Mouse (Mus musculus) C2C12 (cell line): ENCODE measurements around the gene Ndufs1. TPM values are rescaled to one million over a fixed set of nuclear protein-coding genes. Genes with fewer than 3 reads are reported as not detected.

Experiments
- H3K27me3 ChIP-seq: one replicate; pipeline ENCODE4 v1.6.1; 2011; ENCODE audit not compliant: control insufficient read depth, insufficient read depth, insufficient read length
- H3K36me3 ChIP-seq: one replicate; pipeline ENCODE4 v1.6.1; 2011; ENCODE audit not compliant: control insufficient read depth, insufficient read depth
- H3K4me3 ChIP-seq: one replicate; pipeline ENCODE4 v1.5.1; 2011; ENCODE audit warnings: mild to moderate bottlenecking, control low read depth; ENCODE audit not compliant: poor library complexity, insufficient read depth, severe bottlenecking
- H3K79me2 ChIP-seq: one replicate; pipeline ENCODE4 v1.6.1; 2011; ENCODE audit not compliant: control insufficient read depth, insufficient read depth
- H3K79me3 ChIP-seq: one replicate; pipeline ENCODE4 v1.6.1; 2011; ENCODE audit warnings: low read depth, control low read depth
- H3ac ChIP-seq: one replicate; pipeline ENCODE3; 2011; ENCODE audit warnings: low read depth; ENCODE audit not compliant: control insufficient read depth, insufficient read length
- CEBPB ChIP-seq: IDR thresholded peaks from one replicate; pipeline ENCODE4 v1.6.1; 2011; ENCODE audit warnings: low read depth, mild to moderate bottlenecking, control low read depth, moderate library complexity
- CTCF ChIP-seq: IDR thresholded peaks from one replicate; pipeline ENCODE4 v1.5.1; 2011; ENCODE audit not compliant: control insufficient read depth, insufficient read depth, insufficient read length
- FOSL1 ChIP-seq: IDR thresholded peaks from one replicate; pipeline ENCODE4 v1.8.0; 2011; ENCODE audit warnings: mild to moderate bottlenecking, low read length; ENCODE audit not compliant: poor library complexity, insufficient read depth, severe bottlenecking
- MAX ChIP-seq: IDR thresholded peaks from one replicate; pipeline ENCODE4 v1.6.1; 2011; ENCODE audit warnings: mild to moderate bottlenecking, control low read depth
- MYOD1 ChIP-seq: IDR thresholded peaks from one replicate; pipeline ENCODE4 v1.6.1; 2011; ENCODE audit warnings: low read depth; ENCODE audit not compliant: control insufficient read depth, insufficient read length
- MYOG ChIP-seq: IDR thresholded peaks from one replicate; pipeline ENCODE4 v1.6.1; 2011; ENCODE audit not compliant: control insufficient read depth, insufficient read length; ENCODE audit errors: extremely low read depth
- USF1 ChIP-seq: IDR thresholded peaks from one replicate; pipeline ENCODE4 v1.6.1; 2011; ENCODE audit warnings: low read depth, mild to moderate bottlenecking, control low read depth, moderate library complexity
- microRNA-seq: library from miRNA; unstranded; fragments of <30 nt; microRNA quantifications from one replicate; pipeline ENCODE4, GENCODE M21; 2019; ENCODE audit warnings: borderline microRNAs expressed
- polyA plus RNA-seq: library from polyadenylated mRNA; unstranded; fragments of >200 nt; fragmentation: generic; extraction: Trizol; gene quantifications from one replicate; pipeline ENCODE4 v1.2.1, GENCODE M21; 2012; ENCODE audit warnings: missing spikeins

The Ndufs1 gene
- polyA plus RNA-seq, 1 experiment: 44.8 TPM

- Histone ChIP-seq H3K36me3 (peaks cover 43% of the 10 kb centered on the region), H3ac (no peak overlapping the region)
Measured at GRCm38 (mm10) chr1:63102758-63103451, 73.7 kb downstream of the Ndufs1 start.

GRCm38 (mm10) chr1:63100196-63100595, 76.4 kb downstream of the Ndufs1 start:
- Histone ChIP-seq H3K79me3 (peaks cover 13% of the 10 kb centered on the region), H3K4me3 (no peak overlapping the region), H3ac (no peak overlapping the region), H3K27me3 (no peaks in the 10 kb centered on the region), H3K36me3 (peaks cover 53% of the 10 kb centered on the region), H3K79me2 (peaks cover 60% of the 10 kb centered on the region)
- TF ChIP-seq MYOD1: no peak
- TF ChIP-seq MAX: no peak
- no peak for TF ChIP-seq CTCF
- no peak for TF ChIP-seq CEBPB
- TF ChIP-seq USF1: no peak
- no peak for TF ChIP-seq MYOG
- TF ChIP-seq FOSL1: no peak

More at GRCm38 (mm10) chr1:63102758-63103451, 73.7 kb downstream of the Ndufs1 start:
- peaks cover 57% of the 10 kb centered on the region for H3K79me2 ChIP-seq
- no peaks in the 10 kb centered on the region for H3K27me3 ChIP-seq
- TF ChIP-seq MYOD1: no peak
- no peak overlapping the region for H3K4me3 ChIP-seq
- H3K79me3 ChIP-seq: peaks cover 28% of the 10 kb centered on the region

DNA sequence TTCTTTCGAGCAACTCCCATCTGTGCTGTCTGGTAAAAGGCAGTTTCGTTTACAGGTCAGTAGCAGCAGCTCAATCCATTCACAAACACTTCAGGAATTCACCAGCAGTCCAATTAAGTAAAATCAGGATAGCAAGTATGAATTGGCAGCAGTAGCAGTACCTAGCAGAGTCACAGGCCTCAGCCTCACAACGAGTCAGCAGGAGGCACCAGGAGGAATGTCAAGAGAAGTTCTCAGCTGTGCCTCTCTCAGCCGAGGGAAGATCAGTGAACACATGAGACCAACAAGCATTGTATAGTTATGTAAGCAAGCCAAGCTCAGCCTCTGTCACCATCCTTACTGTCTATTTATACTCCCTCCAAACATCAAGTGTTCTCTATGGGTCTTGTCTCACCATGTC, 77.8 kb downstream of the Ndufs1 start:
- TF ChIP-seq FOSL1 (no peak), CTCF (no peak), MAX (no peak), USF1 (no peak), MYOG (no peak), MYOD1 (no peak), CEBPB (no peak)
- Histone ChIP-seq H3K79me2 (peaks cover 67% of the 10 kb centered on the region), H3K27me3 (no peaks in the 10 kb centered on the region), H3K36me3 (peaks cover 53% of the 10 kb centered on the region), H3K4me3 (no peak overlapping the region), H3ac (no peak overlapping the region), H3K79me3 (peaks cover 14% of the 10 kb centered on the region)

DNA sequence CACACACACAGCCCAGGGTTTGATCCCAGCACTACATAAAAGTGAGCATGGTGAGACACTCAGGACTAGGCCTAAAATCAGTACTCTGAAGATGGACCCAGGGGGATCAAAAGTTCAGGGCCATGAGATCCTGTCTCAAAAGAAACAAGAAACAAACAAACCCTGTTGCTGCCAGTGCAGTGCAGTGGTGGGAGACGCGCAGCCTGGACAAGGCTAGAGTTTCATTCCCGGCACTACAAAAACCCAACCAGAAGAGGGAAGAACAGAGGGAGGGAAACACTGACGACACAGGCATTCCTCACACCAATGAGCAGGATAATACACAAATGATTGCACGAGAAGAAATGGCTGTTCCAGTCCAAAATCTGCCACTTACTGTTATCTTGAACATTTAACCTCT, 80.6 kb downstream of the Ndufs1 start:
- peaks cover 57% of the 10 kb centered on the region for H3K79me2 ChIP-seq
- peaks cover 49% of the 10 kb centered on the region for H3K36me3 ChIP-seq
- H3ac ChIP-seq: no peak overlapping the region
- H3K79me3 ChIP-seq: peaks cover 13% of the 10 kb centered on the region
- no peak overlapping the region for H3K4me3 ChIP-seq
- TF ChIP-seq MAX (no peak), MYOG (no peak)
- H3K27me3 ChIP-seq: no peaks in the 10 kb centered on the region

Small RNAs within 50 kb of the gene (microRNA-seq; reads per million reads assigned to microRNA genes)
- not detected for gene Gm24557
- gene Gm27512: not detected

Other genes starting within 250 kb of the Ndufs1 start
- gene Ino80d, start 62.2 kb downstream of the Ndufs1 start, polyA plus RNA-seq: 2.1 TPM
- 1,453 TPM for gene Eef1b2, start within 50 bp of the Ndufs1 start, polyA plus RNA-seq
- gene Gpr1, start 37.7 kb upstream of the Ndufs1 start, polyA plus RNA-seq: not detected
- gene Zdbf2, start 96.4 kb upstream of the Ndufs1 start, polyA plus RNA-seq: not detected